Mouse (Mus musculus): ENCODE measurements at regions not wholly inside any gene's neighbourhood (a gene's known extent, or its start where the extent isn't known, plus 50 kb on each side); places are given as distances from the start of the nearest gene placed in this dataset.

- no peak for TF ChIP-seq POLR2A (IDR thresholded peaks at IDR 0.05; ENCODE audit: control insufficient read depth, extremely low read depth, insufficient read depth, low read length, poor library complexity)
- no peak for TF ChIP-seq CTCF (IDR thresholded peaks at IDR 0.05; ENCODE audit: borderline replicate concordance, control insufficient read depth, extremely low read depth, insufficient read depth, low read length, poor library complexity)
Observed at GRCm38 (mm10) chr14:54152485-54153235, 101.2 kb downstream of the Dad1 start.
